Mouse (Mus musculus) erythroblast, adult 5-6 weeks (primary cell): ENCODE data around the gene Ppfia4. TPM values are rescaled to one million over a fixed set of nuclear protein-coding genes. Genes with fewer than 3 reads are reported as not detected.

Experiments
- ATAC-seq: replicated peaks from 2 replicates; pipeline ENCODE4 v1.8.0; 2016; ENCODE audit warnings: moderate number of reproducible peaks, mild to moderate bottlenecking, moderate TSS enrichment, inconsistent platforms; ENCODE audit not compliant: poor library complexity, low FRiP score, severe bottlenecking
- total RNA-seq, 2 experiments: library from RNA; stranded (forward) in 1 of 2; stranded (reverse) in 1 of 2; fragments of 150-400 nt in 1 of 2; fragments of 200-764, 138-1000 nt in 1 of 2; gene quantifications; 2 replicates each; pipeline versions ENCODE4 v1.2.3 to v1.2.4; 2015 to 2017; ENCODE audit warnings: low replicate concordance in 2 of 2

Ppfia4 gene
- total RNA-seq, 2 experiments from 2014 or later, result 2.1 to 3.8 TPM

DNA sequence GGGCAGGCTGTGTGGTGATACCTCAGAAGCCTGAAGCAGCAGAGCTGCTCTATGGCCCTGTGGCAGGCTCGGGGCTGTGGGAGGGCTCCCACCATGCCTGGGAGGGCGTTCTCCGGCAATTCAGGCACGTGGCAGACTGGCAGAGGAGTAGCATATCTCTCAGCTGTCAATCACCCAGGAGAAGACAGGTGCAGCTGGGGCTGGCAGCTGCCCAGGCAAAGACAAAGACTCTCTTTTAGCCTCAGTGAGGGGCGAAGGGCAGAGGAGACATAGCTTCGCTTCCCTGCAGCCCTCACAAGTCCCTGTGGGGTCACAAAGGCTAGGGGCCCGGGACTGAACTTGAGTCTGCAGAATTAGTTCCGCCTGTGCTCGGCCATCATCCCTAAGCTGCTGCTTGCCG, 25.3 kb downstream of the Ppfia4 start:
- no peak for ATAC-seq

DNA sequence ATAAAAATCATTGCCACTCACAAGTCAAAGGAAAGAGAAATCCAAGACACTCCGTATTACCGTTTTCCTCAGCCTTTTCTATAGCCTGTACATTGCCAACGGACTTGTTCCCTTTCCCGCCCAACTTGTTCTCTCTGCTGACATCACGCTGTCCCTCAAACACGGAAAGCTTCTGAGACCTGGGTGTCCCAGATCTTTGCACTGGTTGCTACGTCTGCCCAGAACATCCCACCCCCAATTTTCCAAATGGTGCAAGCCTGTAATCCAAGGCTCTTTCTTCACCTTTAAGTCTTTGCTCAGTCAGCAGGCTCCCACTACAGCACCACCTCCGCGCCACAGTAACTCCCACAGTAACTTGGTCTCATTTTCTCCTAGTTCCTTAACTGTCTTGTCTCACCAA, 27.8 kb downstream of the Ppfia4 start:
- ATAC-seq, result no peak

DNA sequence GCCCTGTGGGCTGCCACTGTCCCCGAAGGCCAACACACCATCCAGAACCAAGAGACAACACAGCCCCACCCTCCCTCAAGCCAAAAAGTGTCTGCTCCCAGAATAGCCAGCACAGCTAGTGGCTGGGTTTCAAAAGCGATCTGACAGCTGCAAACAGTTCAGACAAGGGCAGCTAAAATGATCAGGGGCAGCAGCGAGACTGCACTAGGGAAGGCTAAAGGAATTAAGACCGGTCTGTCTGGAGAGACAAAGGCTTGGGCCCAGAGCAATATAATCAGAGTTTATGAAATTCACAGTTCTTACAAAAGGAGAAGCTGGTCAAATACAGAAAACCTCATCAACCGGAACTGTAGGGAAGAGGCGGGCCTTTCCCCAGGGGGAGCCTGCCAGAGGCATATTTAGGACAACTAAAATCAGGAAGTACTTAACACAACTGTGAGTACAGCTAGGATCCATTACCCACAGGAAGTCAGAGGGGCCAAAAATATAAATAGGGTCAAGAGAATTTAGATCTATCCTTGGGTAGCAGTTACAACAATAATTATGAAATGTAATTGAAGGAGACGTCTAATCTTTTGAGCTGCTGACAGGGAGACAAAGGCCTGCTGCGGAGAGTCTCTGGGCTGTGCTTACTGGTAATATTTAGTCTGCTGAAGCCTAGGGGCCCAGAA, 30.0 kb downstream of the Ppfia4 start:
- ATAC-seq, result no peak

DNA sequence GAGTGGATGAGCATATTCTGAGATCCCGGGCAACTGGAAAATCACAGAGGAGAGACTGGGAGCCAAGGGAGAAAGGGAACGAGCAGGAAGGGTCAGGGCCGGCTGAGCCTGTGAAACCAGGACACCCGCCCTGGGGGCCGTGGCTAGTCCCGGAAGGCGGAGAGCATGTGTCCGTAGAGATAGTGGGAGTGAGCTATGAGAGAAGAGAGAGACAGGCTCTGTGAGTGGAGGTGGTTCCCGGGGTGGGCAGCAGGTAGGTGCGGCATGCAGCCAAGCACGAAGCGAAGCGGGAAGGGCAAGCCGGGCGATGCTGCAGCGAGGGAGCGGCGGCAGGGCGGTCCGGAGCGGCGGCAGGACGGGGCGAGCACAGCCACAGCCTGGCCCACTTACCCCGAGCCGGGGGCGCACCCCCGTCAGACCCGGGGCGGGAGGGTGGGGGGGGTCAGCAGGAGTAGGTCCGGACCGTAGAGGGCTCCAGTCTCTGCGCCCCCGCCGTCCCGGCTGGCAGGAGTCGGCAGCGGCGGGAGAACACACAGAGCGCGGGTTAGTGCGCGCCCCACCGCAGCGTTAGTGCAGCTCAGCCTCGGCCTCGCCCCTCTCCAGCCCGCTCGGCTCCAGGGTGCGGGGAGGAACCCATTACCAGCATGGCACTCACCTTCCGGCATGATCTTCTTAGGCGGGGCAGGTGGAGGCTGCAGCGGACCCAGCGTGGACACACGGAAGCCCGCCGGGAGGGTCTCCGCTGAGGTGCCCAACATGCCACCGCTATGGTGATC, 33.9 kb downstream of the Ppfia4 start:
- ATAC-seq, result no peak

DNA sequence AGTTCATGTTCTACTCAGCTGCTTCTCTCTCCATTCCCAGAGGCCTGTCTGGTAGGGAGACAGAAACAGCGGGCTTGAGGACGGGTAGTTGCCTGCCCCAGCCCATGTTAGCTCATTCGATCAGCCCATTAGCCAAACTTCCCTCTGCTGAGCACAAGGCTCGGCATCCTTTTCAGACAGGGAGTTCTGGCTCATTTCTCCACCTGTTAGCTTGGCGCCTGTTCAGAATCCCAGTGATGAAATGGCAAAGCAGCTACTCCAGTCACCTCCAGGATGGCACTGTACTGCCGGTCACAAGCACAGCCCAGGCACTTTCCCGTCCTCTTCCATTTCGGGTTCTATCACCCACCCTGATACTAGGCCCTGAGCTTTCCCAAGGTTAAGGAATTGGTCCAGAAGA, 35.5 kb downstream of the Ppfia4 start:
- ATAC-seq, result no peak

DNA sequence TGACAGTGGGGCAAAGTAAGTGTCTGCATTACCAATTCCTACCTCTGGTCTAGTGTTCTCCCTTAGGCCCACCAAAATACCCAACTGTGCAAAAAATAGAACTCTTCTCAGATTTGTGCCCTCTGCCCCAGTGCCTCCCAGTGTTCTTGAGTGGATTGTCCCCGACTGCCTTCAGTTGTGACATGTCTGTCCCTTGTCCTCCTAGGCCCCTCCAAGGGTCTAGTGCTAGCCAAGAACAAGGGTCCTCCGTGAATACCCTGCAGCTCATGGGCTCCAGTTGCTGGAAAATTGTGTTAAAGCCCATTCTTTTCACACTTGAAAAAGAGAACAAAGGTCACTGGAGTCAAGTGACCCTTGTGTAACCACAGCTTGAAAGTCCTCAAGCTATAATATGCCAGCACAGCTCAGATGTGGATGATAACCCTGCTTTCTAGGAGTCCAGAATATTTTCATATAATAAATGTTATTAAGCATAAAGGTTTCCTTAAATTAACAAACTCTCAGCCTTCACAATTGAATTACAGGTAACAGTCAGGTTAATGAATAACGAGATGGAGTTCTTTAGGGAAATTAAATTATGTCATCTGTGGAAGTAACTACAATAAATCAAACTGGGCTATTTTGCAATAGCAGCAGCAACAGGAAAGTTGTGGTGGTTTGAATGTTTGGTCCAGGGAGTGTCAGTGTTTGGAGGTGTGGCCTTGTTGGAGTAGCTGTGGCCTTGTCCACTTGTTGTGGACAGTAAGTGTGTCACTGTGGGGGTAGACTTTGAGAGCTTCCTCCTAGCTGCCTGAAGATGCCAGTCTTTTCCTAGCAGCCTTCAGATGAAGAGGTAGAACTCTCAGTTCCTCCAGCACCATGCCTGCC, 38.8 kb downstream of the Ppfia4 start:
- ATAC-seq, result no peak

DNA sequence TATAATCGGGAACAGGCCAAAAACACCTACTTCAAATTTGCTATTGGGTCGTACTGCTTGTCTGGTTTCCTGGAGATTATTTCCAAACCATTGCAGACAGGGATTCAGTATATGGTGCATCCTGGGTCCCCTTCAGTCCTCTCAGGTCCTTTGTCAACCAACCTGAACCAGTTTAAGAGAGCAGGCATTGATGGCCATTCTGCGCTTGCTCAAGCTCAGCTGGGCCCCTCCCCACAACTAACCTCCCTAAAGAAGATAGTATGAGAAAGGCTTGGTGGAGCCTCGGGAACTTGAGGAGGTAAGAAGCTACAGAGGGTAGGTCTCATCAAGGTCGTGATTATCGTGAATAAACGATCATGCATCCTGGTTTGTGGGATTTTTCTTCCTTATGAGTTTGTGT, 39.5 kb downstream of the Ppfia4 start:
- no peak for ATAC-seq

DNA sequence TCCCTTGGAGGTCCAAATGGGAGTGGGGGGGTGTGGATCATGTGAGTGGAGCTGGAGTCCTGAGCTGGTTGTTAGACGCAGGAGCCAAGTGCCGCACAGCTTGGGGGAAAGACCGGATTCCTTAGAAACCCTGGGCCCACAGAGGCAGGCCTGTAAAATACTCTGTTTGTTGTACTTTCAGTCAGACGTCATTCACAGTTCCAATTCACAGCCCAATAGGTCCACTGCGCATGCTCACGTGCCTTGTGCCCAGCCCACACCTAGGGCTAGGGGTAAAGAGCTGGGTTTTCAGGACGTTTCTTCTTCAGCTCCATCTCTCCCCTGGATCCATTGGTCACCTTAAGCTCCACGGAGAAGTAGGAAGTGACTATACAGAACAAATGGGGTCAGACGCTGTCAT, 40.1 kb downstream of the Ppfia4 start:
- no peak for ATAC-seq

DNA sequence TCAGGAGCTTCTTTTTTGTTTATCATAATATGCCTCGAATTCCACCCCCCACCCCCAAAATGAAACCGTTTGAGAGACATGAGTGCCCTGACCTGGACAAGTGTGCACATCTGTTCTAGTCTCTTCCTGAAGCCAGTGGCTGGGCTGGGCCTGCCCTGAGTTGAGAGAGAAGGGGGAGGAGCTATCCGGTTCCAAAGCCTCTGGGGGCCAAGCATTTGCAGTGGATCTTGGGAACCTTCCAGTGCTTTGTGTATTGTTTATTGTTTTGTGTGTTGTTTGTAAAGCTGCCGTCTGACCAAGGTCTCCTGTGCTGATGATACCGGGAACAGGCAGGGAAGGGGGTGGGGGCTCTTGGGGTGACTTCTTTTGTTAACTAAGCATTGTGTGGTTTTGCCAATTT, 40.7 kb downstream of the Ppfia4 start:
- ATAC-seq, result no peak

DNA sequence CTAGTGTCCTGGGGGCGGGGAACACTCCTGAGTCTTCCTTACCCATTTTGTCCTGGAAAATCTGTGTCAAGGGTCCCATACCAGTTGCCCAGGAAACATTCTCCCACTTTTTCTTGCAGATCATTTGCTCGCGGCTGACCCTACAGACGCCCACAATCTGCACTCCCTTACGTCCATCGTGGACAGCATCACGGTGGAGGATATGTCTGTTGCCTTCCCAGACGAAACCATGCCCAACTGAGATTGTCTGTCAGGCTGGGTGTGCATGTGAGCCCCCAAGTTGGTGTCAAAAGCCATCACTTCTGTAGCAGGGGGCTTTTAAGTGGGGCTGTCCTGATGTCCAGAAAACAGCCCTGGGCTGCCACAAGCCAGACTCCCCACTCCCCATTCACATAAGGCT, 41.2 kb downstream of the Ppfia4 start:
- ATAC-seq, result no peak

DNA sequence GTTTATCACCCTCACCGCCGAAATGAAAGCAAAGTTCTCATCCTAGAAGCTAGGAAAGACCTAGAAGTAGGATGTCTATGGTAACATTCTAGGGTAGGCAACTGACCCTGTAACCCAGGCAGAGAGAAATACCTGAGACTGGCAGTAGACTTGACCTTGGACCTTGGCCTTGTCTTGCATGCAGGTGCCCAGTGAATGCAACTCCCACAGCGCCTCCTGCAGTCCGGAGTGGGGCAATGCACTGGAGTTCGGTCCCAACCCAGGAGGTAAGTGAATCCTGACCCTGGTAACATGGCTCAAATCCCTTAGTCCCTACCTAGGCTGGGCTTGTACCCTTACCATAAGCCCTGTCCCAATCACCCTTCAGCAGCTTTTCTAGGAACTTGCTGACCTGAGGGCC, 41.8 kb downstream of the Ppfia4 start:
- ATAC-seq, result no peak

DNA sequence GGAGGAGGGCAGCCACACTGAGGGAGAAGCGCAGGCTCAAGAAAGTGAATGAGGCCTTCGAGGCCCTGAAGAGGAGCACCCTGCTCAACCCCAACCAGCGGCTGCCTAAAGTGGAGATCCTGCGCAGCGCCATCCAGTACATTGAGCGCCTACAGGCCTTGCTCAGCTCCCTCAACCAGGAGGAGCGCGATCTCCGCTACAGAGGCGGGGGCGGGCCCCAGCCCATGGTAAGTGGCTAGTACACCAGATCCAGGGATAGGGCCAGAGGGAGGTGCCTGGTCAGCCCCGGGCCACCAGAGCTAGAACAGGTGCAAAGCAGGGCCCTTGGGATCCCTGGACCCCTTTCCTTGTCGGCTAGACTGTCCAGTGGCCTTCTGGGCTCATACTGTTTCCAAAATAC, 42.4 kb downstream of the Ppfia4 start:
- ATAC-seq, result no peak

DNA sequence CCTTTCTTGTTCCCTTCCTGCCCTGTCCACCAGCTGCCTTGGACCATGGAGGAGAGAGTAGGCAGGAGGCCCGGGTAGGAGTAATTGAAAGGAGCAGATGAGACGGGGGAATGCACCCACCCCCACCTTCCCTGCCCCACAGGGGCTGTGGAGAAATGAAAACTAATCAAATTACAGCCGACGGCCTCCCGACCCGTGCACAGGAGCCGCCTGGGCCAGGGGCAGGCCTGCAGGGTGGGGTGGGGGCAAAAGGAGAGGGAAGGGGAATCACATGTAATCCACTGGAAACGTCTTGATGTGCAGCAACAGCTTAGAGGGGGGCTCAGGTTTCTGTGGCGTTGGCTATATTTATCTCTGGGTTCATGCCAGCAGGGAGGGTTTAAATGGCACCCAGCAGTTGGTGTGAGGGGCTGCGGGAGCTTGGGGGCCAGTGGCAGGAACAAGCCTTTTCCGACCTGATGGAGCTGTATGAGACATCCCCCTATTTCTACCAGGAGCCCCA, 43.1 kb downstream of the Ppfia4 start, which contains the start of gene Myog:
Gene Myog, plus strand, starts transcription at position 392 of the 502 bp plus-strand sequence.
- no peak for ATAC-seq

DNA sequence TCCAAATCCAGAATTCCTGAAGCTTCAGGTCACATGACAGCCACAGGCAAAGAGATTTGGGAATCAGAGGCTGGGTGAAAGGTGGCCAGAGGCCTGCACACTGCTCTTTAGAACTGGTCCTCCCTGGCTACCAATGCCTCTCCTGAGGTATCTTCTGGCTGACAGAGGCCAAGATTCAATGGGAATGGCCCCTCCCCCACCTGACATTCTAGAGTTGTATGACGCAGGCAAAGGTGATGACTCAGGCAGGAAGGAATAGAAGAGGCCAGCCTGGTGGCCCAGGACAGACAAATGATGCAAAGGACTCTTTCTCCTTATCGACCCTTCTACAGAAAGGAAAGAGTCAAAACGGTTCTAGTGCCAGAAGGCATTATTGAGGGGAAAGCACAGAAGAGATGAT, 44.5 kb downstream of the Ppfia4 start:
- ATAC-seq, result no peak

DNA sequence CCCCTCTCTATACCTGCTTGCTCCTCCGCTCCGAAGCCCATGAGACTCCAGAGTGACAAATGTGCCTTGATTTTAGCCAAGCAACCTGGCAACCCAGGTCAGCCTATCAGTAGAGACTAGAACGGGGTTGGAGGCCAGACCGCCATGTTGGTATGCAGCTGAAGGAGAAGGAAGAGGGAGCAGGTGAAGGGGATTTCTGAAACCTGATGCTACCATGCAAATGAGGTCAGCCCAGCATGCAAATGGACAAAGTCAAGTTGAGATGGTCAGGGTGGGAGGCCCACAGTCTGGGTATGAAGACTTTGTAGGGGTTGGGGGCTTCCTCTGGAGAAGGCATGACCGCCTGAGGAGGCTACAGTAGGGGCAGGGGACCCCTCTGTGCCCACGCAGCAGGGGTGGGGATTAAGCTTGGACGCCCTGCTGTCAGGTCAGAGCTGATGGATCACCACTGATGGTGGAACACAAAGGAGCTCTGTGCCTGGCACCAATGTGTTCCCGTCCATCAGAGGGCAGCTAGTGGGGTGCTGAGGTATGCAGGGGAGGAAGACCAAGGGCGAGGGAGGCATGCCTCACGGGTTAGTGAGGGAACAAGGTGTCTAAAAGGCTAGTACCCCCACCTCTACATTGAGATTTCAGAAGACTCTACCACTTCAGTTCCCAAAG, 47.1 kb downstream of the Ppfia4 start:
- no peak for ATAC-seq

DNA sequence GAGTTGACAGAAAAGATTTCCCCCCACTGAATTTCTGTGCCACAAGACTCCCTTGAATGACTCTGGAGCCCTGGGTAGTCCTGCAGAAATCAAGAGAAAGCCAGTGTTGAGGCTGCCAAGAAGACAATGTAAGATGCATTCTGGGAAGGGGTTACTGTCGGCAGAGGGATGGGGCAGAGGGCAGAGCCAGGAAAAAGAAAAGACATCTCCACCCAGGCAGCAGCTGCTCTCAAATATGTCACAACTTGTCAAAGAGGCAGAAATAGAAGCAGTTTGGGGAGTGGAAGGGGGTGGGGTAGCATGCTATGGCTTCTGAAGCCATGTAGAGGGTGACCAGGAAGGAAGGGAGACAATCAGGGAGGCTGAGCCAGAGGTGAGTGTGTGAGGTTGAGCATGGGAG, 49.6 kb downstream of the Ppfia4 start:
- ATAC-seq, result no peak

DNA sequence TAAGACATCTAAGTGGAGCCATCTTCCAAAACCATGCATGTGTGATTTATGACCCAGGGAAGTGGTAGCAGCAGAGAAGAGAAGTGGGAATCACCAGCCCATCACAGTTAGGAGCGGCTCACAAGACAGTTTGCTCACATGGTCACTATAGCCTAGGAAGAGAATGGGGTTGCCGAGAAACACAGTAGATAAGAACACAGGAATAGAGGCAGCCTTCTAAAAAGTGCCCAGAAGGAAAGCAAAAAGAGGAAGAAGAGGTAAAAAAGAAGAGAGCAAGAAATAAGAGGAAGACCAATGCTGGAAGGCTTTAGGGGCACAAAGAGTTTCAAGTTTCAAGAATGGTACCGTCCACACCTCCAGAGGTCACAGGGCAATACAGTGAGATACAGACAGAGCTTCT, 50.4 kb downstream of the Ppfia4 start:
- ATAC-seq, result no peak

DNA sequence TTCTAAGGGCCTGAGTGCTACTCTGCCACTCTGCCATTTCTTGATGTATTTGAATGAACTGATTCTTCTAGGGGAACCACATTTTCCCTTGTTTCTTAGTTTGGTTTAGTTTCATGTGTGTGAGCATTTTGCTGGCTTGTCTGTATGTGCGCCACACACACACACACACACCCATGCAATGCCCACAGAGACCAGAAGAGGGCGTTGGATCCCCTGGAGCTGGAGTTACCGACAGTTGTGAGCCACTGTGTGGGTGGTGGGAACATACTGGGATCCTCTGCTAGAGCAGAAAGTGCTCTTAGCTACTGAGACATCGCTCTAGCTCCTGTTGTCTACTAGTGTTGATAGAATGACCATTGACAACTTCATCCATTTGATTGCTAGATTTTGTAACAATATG, 51.2 kb downstream of the Ppfia4 start:
- ATAC-seq, result no peak

DNA sequence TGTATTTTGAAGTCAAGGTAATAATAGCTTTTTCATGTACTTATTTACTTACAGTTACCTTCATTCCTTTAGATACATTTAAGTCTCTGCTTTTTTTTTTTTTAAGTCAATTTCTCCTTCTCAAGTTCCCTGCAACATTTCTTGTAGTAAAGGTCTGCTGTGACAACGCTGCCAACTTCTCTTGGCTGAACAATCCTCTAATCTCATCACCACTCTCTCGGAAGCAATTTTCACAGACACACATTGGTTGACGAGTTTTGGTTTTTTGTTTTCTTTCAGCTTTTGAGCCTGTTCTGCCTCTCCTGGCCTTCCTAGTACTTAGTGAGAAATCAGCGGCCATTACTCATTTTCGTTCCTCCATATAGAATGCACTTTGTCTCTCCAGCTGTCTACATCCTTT, 52.6 kb downstream of the Ppfia4 start:
- no peak for ATAC-seq

DNA sequence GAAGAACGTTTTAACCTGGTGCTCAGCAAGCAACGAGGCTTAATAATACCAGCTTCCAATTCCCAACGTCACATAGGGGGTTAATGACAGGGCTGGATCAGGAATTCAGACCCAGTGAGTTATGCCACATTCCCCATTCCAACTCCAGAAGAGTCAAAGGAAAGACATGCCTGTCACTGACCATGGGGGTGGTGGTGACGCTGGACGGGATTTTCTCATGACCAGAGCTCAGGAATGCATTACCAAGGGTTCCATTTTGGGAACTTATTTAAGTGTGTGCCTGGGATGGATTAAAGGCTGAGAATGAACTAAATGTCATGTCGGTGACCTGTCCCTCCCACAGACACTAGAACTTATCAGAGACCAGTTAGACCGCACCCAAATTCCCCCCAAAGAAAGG, 55.9 kb downstream of the Ppfia4 start:
- no peak for ATAC-seq
